Mouse (Mus musculus) small intestine, adult 2 months (tissue): ENCODE data around the gene Slc11a2.

Experiments
- CTCF ChIP-seq: fragments of 200-500 bp; IDR thresholded peaks from 2 replicates; pipeline ENCODE4 v1.5.1; 2012; ENCODE audit warnings: low read depth, mild to moderate bottlenecking, control low read depth, inconsistent platforms, low read length, moderate library complexity, mixed read lengths; ENCODE audit not compliant: insufficient replicate concordance, insufficient read length; ENCODE audit errors: extremely low read depth
- POLR2A ChIP-seq: fragments of 200-500 bp; IDR thresholded peaks from 2 replicates; pipeline ENCODE4 v1.6.1; 2012; ENCODE audit warnings: low read depth, mild to moderate bottlenecking, control low read depth, inconsistent platforms, low read length, moderate library complexity

- TF ChIP-seq CTCF (no peak), POLR2A (no peak)
Measured at GRCm38 (mm10) chr15:100393016-100393415, 31.9 kb downstream of the Slc11a2 start.
